Mouse (Mus musculus) testis, adult 2 months (tissue): Measurements from ENCODE around the gene Flt1. TPM values are rescaled to one million over a fixed set of nuclear protein-coding genes. Genes with fewer than 3 reads are reported as not detected.

Source experiments
- H3K27ac ChIP-seq: fragments of 200-500 bp; 2 replicates; pipeline ENCODE4 v1.5.1; 2012; ENCODE audit warnings: low read depth, low read length; ENCODE audit not compliant: control insufficient read depth, insufficient read depth
- H3K27me3 ChIP-seq: fragments of 200-500 bp; 2 replicates; pipeline ENCODE4 v1.6.1; 2012; ENCODE audit warnings: mild to moderate bottlenecking, low read length, moderate library complexity; ENCODE audit not compliant: control insufficient read depth, insufficient read depth
- H3K36me3 ChIP-seq: fragments of 200-500 bp; 2 replicates; pipeline ENCODE4 v1.6.1; 2012; ENCODE audit warnings: mild to moderate bottlenecking, low read length; ENCODE audit not compliant: control insufficient read depth, insufficient read depth
- H3K4me1 ChIP-seq: fragments of 200-500 bp; 2 replicates; pipeline ENCODE4 v1.6.1; 2012; ENCODE audit warnings: low read length; ENCODE audit not compliant: control insufficient read depth, insufficient read depth
- H3K4me3 ChIP-seq: fragments of 200-500 bp; 2 replicates; pipeline ENCODE4 v1.5.1; 2012; ENCODE audit warnings: low read depth, mild to moderate bottlenecking, low read length, moderate library complexity, mixed read lengths; ENCODE audit not compliant: control insufficient read depth
- CTCF ChIP-seq: fragments of 200-500 bp; IDR thresholded peaks from 2 replicates; pipeline ENCODE4 v1.5.1; 2012; ENCODE audit warnings: low read depth, mild to moderate bottlenecking, inconsistent platforms, low read length, moderate library complexity; ENCODE audit not compliant: control insufficient read depth, insufficient read depth, insufficient replicate concordance
- POLR2A ChIP-seq: fragments of 200-500 bp; IDR thresholded peaks from 2 replicates; pipeline ENCODE4 v1.6.1; 2012; ENCODE audit warnings: low read depth, mild to moderate bottlenecking, inconsistent platforms, low read length, moderate library complexity; ENCODE audit not compliant: control insufficient read depth
- polyA plus RNA-seq: library from polyadenylated mRNA; depleted of rRNA; stranded (reverse); fragments of >200 nt; gene quantifications from 2 replicates; pipeline ENCODE4 v1.2.3, GENCODE M21; 2012; rRNA removed

Gene Flt1
- 1.00 and 1.1 TPM in 2 replicates for polyA plus RNA-seq

DNA sequence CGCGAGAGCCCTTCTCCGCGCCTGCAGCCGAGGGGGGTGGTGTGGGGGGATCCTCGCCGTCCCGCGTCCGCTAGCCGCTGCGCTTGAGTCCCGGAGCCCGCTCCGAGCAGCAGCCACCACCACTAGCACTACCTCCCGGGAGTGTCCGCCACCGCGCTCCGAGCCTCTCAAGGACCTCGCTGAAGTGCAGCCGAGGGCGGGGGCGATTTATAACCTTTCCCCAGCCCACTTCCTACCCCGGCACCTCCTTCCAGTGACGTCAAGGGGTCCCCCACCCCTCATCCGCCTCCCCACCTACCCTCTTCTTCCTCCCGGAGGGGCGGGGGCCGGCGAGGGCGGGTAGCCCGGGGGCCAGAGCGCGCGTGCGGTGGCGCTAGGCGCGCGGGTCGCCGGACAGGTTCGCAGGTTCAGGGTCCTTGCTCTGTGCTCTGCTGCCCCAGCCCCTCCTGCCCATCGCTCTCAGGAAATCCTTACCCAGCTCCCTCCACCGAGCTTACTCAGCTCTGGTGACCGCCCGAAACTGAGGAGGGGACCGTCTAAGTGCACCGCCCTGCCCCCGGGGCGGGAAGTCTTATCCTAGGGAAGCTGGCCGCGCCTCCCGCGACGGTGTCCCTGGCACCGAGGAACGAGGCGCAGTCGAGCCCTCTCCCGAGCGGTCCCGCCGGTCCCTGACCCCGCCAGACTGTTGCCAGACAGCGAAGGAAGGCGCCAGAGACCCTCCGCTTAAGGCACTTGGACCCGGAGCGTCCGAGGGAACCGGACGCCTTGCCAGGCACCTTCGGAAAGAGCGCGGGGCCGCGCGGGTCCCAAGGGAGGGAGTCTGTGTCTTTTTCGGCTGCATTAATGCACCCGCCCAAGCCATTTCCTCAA, at the start of gene Flt1:
Gene Flt1, minus strand, starts transcription at position 181 of the 870 bp plus-strand sequence.
- Histone ChIP-seq H3K36me3 (no peaks in the 10 kb centered on the region), H3K27me3 (peaks cover 2% of the 10 kb centered on the region; the same call in 1 of the 2 replicates), H3K4me1 (peaks cover 10% of the 10 kb centered on the region), H3K27ac (no peak within 1 kb of the TSS), H3K4me3 (peak within 1 kb of the TSS; percentile 24)
- no peak for TF ChIP-seq POLR2A
- no peak for TF ChIP-seq CTCF

- Histone ChIP-seq H3K4me1 (peaks cover 2% of the 10 kb centered on the region; the same call in 1 of the 2 replicates), H3K36me3 (no peaks in the 10 kb centered on the region), H3K27me3 (no peaks in the 10 kb centered on the region), H3K27ac (no peak overlapping the region), H3K4me3 (no peak overlapping the region)
- TF ChIP-seq CTCF = no peak
- no peak for TF ChIP-seq POLR2A
Measured at GRCm38 (mm10) chr5:147775222-147775621, 49.4 kb upstream of the Flt1 start.

GRCm38 (mm10) chr5:147769918-147770317, 44.1 kb upstream of the Flt1 start:
- Histone ChIP-seq H3K4me3 (no peak overlapping the region), H3K36me3 (no peaks in the 10 kb centered on the region)
- TF ChIP-seq CTCF (no peak), POLR2A (no peak)

DNA sequence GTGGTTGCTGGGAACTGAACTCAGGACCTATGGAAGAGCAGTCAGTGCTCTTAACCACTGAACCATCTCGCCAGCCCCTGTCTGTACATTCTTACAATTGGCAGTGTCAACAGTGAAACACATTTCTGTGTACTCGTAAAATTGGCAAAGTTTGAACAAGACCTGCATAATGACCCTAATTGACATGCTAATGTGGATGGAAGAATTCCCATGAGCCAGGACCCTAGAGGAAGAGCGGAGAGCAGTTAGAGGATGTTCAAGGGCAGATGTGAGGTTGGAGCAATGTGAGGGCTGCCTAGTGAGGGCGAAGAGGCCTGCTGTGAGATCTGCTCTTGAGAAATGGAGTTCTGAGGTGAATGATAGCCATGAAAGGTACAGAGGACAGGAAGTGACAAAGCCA, 38.2 kb upstream of the Flt1 start:
- H3K36me3 ChIP-seq = no peaks in the 10 kb centered on the region
- H3K27ac ChIP-seq = no peak overlapping the region
- no peak for TF ChIP-seq POLR2A
- no peak for TF ChIP-seq CTCF
- no peaks in the 10 kb centered on the region for H3K4me1 ChIP-seq
- no peaks in the 10 kb centered on the region for H3K27me3 ChIP-seq
- no peak overlapping the region for H3K4me3 ChIP-seq

More at GRCm38 (mm10) chr5:147769918-147770317, 44.1 kb upstream of the Flt1 start:
- no peak overlapping the region for H3K27ac ChIP-seq
- H3K27me3 ChIP-seq = no peaks in the 10 kb centered on the region
- peaks cover 2% of the 10 kb centered on the region; the same call in 1 of the 2 replicates for H3K4me1 ChIP-seq

- TF ChIP-seq POLR2A = no peak
- no peak for TF ChIP-seq CTCF
- Histone ChIP-seq H3K4me3 (no peak overlapping the region), H3K27me3 (no peaks in the 10 kb centered on the region), H3K4me1 (peaks cover 5% of the 10 kb centered on the region), H3K27ac (no peak overlapping the region), H3K36me3 (no peaks in the 10 kb centered on the region)
Measured at GRCm38 (mm10) chr5:147761984-147762383, 36.2 kb upstream of the Flt1 start.

DNA sequence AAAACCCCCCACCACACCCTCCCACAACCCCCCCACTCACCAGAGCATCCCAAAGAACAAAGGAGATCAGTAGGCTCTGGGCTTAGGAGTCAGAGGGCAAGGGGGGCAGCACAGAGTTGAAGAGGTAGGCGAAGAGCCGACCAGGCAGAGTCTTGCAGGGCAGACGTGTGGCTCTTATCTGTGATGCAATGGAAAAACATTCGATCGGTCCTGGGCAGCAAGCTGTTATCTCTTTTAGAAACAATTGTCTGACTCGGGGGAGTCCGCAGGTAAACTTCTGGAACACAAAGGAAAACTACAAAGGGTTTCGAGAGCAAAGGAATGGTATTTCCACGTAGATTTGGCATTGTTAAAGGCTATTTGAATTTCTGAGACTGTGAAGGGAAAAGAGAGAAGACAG, 35.5 kb upstream of the Flt1 start:
- Histone ChIP-seq H3K27me3 (no peaks in the 10 kb centered on the region), H3K36me3 (no peaks in the 10 kb centered on the region), H3K4me1 (peaks cover 5% of the 10 kb centered on the region), H3K4me3 (no peak overlapping the region), H3K27ac (no peak overlapping the region)
- TF ChIP-seq POLR2A (no peak), CTCF (no peak)

- Histone ChIP-seq H3K27ac (no peak overlapping the region), H3K36me3 (no peaks in the 10 kb centered on the region), H3K4me3 (peak overlapping the region; percentile 50), H3K27me3 (no peaks in the 10 kb centered on the region), H3K4me1 (peaks cover 5% of the 10 kb centered on the region)
- TF ChIP-seq POLR2A = no peak
- TF ChIP-seq CTCF = no peak
Measured at GRCm38 (mm10) chr5:147758640-147759319, 33.0 kb upstream of the Flt1 start.
